Mouse (Mus musculus): Measurements from ENCODE around the gene Gys2. TPM values are rescaled to one million over a fixed set of nuclear protein-coding genes. Genes with fewer than 3 reads are reported as not detected.
"Not testable (repeated sequence)": the region's sequence is repeated elsewhere in the genome, so short reads cannot be mapped to it uniquely, and the experiment has no call there.

Gene Gys2
- polyA plus RNA-seq, 1 experiment from 2014 or later: not detected

DNA sequence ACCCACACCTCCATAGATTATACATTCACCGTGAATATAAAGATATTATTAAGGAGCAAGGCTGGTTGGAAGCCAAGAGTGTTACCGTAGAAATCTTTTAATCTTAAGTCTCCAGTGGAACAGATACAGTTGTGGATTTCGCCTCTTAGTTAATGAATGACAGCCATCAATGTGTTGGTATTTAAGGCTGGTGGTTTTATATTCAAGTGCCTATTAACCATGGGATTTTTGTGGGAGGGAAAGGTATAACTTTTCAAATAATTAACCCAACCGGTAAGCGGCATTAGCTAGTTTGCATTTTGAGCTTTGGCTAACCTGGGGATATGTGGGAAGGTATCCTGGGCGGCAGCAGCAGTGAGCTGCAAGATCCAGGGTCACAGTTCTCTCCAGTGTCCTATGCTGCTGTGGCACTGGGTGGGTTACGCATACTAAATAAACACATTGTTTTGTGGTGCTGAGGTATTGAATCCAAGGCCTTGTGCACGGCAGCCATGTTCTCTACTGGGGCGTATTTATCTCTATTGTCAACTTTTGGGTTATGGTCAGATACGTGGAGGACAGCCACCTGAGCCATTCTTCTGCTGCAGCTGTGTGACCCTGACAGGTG is 29.7 kb upstream of the Gys2 start:
- peaks cover 36% of the 10 kb centered on the region for H3K36me3 ChIP-seq
- no peak overlapping the region for H3K4me2 ChIP-seq (replicated peaks)
- H3K27me3 ChIP-seq: no peaks in the 10 kb centered on the region; the same call in 1 of the 2 replicates
- WGBS: 87% methylated on average over 10 of the region's 10 CpGs
- H3K9me3 ChIP-seq (replicated peaks): no peaks in the 10 kb centered on the region
- H3K9ac ChIP-seq: no peak overlapping the region
- H3K4me1 ChIP-seq: peaks cover 22% of the 10 kb centered on the region
- no peak overlapping the region for H3K4me3 ChIP-seq
- H3K27ac ChIP-seq: no peak overlapping the region
- ATAC-seq (ENCODE audit: low FRiP score): no peak

DNA sequence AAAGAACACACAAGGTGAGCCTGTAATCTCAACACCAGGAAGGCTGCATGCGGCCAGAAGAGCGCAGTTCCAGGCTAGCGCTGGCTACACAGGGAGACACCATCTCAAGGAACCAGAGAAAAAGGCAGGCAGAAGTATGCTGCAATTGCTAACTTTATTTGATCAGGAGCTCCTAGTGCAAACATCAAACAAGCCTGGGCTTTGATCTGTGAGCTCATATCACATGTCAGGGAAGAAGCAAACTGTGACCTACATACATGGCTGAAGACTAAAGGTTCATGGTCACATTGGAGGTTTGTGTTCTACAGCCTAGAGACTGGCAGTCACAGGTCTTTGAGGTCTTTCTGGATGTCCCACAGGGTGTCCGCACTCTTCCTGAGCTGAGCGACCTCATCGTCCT is 17.2 kb upstream of the Gys2 start:
- H3K9me3 ChIP-seq (replicated peaks); H3K4me3 ChIP-seq; H3K4me2 ChIP-seq (replicated peaks); H3K27me3 ChIP-seq; H3K4me1 ChIP-seq; H3K9ac ChIP-seq; ATAC-seq (ENCODE audit: low FRiP score); H3K27ac ChIP-seq: not testable (repeated sequence)
- H3K36me3 ChIP-seq: peaks cover 68% of the 10 kb centered on the region
- 94% methylated on average over 6 of the region's 6 CpGs for WGBS

DNA sequence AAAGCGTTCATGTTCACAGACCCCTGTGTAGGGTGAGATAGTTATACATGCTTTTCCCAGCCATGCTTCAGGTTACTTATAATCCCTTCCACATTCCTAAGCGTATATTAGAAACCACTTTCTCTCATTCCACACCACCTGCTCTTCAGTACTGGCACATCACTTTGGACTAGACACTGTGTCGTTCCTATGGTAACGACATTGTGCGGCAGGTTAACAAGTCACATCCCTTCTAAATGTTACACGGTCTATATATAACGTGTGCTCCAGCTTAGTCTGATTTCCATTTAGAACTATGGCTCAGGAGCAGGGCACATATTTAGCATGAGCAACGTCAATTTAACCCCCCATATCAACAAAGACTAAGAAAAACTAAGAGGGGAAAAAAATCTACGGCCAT is 14.7 kb upstream of the Gys2 start:
- no peak overlapping the region for H3K9ac ChIP-seq
- H3K4me2 ChIP-seq (replicated peaks): no peak overlapping the region
- H3K27me3 ChIP-seq: no peaks in the 10 kb centered on the region
- H3K36me3 ChIP-seq: peaks cover 52% of the 10 kb centered on the region
- 93% methylated on average over 9 of the region's 9 CpGs for WGBS
- H3K9me3 ChIP-seq (replicated peaks): no peaks in the 10 kb centered on the region
- no peaks in the 10 kb centered on the region for H3K4me1 ChIP-seq
- H3K4me3 ChIP-seq: no peak overlapping the region
- H3K27ac ChIP-seq: no peak overlapping the region
- ATAC-seq (ENCODE audit: low FRiP score): no peak

DNA sequence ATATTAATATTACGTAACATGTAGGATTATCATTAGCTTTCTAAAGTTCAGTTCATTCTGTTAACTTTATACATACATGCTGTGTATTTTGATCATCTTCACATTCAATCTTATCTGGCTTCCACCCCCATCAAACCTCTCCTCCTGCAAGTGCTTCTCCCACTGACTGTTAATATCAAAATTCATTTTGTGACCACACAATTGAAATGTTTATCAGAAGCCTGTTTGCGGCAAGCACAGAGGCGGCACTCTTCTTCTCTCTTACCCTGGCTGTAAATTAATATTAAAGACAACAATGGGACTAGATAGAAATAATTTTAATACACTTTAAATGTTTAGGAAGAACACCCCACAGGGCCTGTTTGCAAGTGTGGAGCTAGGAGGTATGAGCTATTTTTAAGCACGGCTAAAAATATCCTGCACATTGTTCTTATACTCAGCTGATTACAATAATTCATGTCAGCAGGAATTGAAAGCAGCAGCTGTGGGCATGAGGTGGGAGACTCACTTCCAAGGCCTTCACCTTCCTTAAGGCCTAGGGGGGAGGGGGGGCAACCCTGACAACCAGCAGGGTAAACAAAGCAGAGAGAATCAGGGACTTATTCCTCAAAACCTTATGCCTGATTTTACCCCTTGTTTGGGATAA is 12.7 kb upstream of the Gys2 start:
- H3K4me3 ChIP-seq: no peak overlapping the region
- WGBS: 90% methylated on average over 4 of the region's 4 CpGs
- ATAC-seq (ENCODE audit: low FRiP score): no peak
- no peaks in the 10 kb centered on the region for H3K27me3 ChIP-seq
- no peak overlapping the region for H3K4me2 ChIP-seq (replicated peaks)
- H3K27ac ChIP-seq: no peak overlapping the region
- H3K9ac ChIP-seq: no peak overlapping the region
- H3K4me1 ChIP-seq: no peaks in the 10 kb centered on the region
- peaks cover 36% of the 10 kb centered on the region for H3K36me3 ChIP-seq
- H3K9me3 ChIP-seq (replicated peaks): no peaks in the 10 kb centered on the region

DNA sequence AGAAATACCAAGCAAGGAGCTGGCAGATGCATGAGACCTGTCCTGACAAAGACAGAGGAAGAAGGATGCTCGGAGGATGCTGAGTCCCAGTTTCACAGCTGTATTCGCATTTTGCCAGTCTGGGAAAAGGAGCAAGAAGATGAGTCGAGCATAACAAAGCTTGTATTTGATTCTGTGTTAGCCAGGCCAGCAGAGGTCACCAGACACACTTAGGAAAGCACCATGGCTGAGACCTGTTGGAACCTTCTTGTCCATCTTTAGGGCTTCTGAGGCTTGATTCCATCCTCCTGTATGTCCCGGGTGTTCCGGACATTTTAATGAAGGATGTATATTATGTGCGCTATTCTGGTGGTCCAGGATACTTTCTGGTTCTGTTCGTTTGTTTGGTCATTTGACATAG is 4.3 kb upstream of the Gys2 start:
- WGBS: 75% methylated on average over 7 of the region's 7 CpGs
- no peak overlapping the region for H3K9ac ChIP-seq
- H3K36me3 ChIP-seq: no peaks in the 10 kb centered on the region
- ATAC-seq (ENCODE audit: low FRiP score): no peak
- no peak overlapping the region for H3K27ac ChIP-seq
- H3K27me3 ChIP-seq: no peaks in the 10 kb centered on the region
- H3K9me3 ChIP-seq (replicated peaks): no peaks in the 10 kb centered on the region
- H3K4me2 ChIP-seq (replicated peaks): no peak overlapping the region
- H3K4me3 ChIP-seq: no peak overlapping the region
- H3K4me1 ChIP-seq: no peaks in the 10 kb centered on the region

DNA sequence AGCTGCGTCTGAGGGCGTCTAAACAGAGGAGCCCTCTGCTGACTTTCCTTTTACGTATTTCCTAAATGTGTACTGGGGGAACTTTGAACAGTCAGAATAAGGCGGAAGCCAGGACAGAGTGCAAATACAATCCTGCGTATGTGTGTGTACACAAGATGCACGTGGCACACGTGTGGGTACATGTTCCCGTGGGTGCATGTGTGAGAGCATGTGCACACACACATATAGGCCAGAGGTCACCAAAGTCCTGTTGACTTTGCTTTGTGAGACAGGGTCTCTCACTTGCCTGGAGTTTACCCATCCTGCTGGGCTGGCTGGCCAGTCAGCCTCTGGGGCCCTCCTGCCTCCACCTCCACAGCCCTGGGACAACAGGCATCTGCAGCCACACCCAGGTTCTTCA is 1.8 kb downstream of the Gys2 start:
- Histone ChIP-seq H3K27me3 (no peaks in the 10 kb centered on the region), H3K4me1 (no peaks in the 10 kb centered on the region), H3K9ac (no peak overlapping the region), H3K36me3 (no peaks in the 10 kb centered on the region), H3K9me3 (replicated peaks) (no peaks in the 10 kb centered on the region), H3K27ac (no peak overlapping the region), H3K4me3 (no peak overlapping the region), H3K4me2 (replicated peaks) (no peak overlapping the region)
- ATAC-seq (ENCODE audit: low FRiP score): no peak
- 85% methylated on average over 8 of the region's 8 CpGs for WGBS

DNA sequence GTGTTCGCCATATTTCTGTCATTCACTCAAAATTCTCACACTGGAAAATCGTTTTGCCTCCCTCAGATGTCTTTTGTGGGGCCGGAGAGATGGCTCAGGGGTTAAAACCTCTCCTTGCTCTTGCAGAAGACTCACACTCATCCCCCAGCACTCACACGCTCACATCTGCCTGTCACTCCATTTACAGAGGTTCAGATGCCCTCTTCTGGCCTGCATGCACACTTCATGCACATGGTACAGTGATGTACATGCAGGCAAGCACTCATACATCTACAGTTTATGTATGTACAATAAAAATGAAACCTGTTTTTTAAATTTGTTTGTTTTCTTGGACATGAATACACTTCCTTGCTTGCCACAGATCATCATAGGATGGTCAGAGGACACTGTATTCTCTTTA is 3.3 kb downstream of the Gys2 start:
- Histone ChIP-seq H3K27ac (no peak overlapping the region), H3K9ac (no peak overlapping the region), H3K4me2 (replicated peaks) (no peak overlapping the region), H3K4me1 (no peaks in the 10 kb centered on the region), H3K36me3 (no peaks in the 10 kb centered on the region), H3K27me3 (no peaks in the 10 kb centered on the region), H3K4me3 (no peak overlapping the region), H3K9me3 (replicated peaks) (no peaks in the 10 kb centered on the region)
- WGBS: 53% methylated on average over 4 of the region's 4 CpGs
- 0 out of 2 replicates have a peak, but pooled peaks have one; percentile 61 for ATAC-seq (ENCODE audit: low FRiP score)

DNA sequence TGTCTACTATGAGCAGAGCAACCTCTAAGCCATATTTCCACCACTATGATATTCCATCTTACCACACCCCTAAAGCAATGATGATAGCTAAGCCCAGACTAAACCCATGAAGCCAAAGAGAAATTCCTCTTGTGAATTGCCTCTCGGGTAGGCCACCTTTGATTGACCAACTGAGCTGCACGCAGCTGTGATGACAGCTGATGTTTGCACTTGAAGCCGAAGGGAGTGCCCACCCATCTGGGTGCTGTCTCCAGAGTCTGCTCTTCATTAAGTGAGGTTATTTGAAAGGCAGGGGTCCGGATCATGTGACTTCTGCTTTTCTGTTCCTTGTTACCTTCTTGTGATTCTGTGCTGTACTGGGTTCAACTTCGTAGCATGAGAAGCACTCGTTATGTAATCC is 10.7 kb downstream of the Gys2 start:
- no peak overlapping the region for H3K4me2 ChIP-seq (replicated peaks)
- peaks cover 10% of the 10 kb centered on the region for H3K4me1 ChIP-seq
- H3K27me3 ChIP-seq: no peaks in the 10 kb centered on the region
- H3K27ac ChIP-seq: no peak overlapping the region
- no peaks in the 10 kb centered on the region for H3K9me3 ChIP-seq (replicated peaks)
- no peaks in the 10 kb centered on the region for H3K36me3 ChIP-seq
- no peak overlapping the region for H3K4me3 ChIP-seq
- no peak for ATAC-seq (ENCODE audit: low FRiP score)
- WGBS: 68% methylated on average over 6 of the region's 6 CpGs
- H3K9ac ChIP-seq: no peak overlapping the region

DNA sequence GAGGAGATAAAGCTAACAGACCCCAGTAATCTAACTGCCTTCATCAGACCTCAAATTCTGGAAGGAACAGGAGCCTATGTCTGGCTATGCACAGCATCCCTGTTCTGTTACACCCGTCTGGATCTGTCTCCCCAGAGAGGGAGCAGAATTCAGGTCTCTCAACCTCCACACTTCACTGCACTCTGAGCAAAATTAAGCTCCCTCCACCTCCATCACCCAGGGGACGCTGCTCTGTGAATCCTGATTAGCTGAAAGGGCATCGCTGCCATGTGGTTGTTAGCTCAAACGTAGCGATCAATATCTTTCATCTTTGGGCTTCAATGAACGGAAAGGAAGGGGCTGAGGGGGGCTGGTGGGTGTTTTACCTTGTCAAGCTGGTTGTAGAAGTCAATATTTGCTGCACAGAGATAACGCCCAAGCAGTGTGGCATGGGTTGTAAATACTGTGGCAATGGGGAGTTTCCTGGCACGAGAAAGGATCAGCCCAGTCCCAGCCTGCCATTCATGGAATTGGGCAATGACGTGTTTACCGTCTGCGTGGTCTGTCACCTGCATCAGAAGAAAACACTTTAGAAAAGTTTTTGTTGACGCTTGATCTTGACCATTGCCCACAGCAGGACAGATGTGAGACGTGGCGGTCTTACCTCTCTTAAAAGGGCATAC is 13.8 kb downstream of the Gys2 start:
- 69% methylated on average over 14 of the region's 14 CpGs for WGBS
- Histone ChIP-seq H3K4me3 (no peak overlapping the region), H3K27ac (no peak overlapping the region), H3K9ac (no peak overlapping the region), H3K4me1 (peaks cover 10% of the 10 kb centered on the region), H3K4me2 (replicated peaks) (no peak overlapping the region; the same call in 1 of the 2 replicates), H3K27me3 (no peaks in the 10 kb centered on the region), H3K9me3 (replicated peaks) (no peaks in the 10 kb centered on the region), H3K36me3 (no peaks in the 10 kb centered on the region)
- ATAC-seq (ENCODE audit: low FRiP score): peak; percentile 69

DNA sequence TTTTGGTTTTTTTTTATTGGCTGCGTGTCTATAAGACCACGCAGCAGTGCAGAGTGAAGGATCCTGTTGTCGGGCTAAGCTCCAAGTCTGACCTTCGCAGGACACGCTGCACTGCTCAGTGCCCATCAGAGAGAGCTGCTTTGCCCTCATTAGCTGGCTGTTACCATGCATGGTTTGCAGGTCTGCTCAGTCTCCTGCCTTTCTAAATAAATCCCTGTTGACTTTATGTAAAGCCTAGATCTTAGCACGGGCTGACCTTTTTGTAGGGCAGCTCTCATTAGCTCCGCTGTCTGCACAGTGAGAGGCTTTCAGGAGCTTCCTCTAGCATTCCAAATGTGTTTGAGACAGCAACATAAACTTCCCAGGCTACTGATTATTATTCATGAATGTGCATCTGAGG is 14.9 kb downstream of the Gys2 start:
- Histone ChIP-seq H3K36me3 (no peaks in the 10 kb centered on the region), H3K4me1 (peaks cover 10% of the 10 kb centered on the region), H3K27ac (no peak overlapping the region), H3K27me3 (no peaks in the 10 kb centered on the region), H3K9me3 (replicated peaks) (no peaks in the 10 kb centered on the region), H3K4me3 (no peak overlapping the region), H3K4me2 (replicated peaks) (no peak overlapping the region), H3K9ac (no peak overlapping the region)
- ATAC-seq (ENCODE audit: low FRiP score): peak; percentile 64
- 39% methylated on average over 7 of the region's 7 CpGs for WGBS

DNA sequence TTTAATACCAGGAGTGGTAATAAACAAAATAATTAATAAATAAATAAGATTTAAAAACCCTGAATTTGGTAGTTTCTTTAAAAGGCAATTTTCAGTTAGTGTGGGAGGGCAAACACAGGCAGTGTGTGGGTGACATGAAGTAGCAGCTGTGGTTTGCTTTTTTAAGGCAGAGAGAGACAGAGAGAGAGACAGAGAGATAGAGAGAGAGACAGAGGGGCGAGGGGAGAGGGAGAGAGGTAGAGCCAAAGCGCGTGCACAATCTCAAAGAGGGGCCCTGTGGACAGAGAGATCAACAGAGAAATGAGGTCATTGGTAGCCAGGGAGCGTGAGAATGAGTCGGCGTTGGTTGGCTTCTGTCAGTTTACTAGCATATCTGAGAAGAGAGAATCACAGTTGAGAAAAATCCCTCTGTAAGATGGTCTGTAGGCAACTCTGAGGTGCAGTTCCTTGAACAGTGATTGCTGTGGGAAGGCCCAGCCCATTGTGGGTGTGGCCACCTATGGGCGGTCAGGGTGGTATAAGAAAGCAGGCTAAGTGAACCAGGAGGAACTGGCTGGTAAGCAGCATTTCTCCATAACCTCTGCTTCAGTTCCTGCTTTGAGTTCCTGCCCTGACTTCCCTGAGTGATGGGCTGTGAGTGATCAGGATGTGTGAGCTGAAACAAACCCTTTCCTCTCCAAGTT is 17.5 kb downstream of the Gys2 start:
- Histone ChIP-seq H3K9me3 (replicated peaks) (no peaks in the 10 kb centered on the region), H3K4me2 (replicated peaks) (no peak overlapping the region), H3K4me1 (peaks cover 10% of the 10 kb centered on the region), H3K36me3 (no peaks in the 10 kb centered on the region), H3K4me3 (no peak overlapping the region), H3K27me3 (no peaks in the 10 kb centered on the region), H3K27ac (no peak overlapping the region), H3K9ac (no peak overlapping the region)
- 71% methylated on average over 7 of the region's 7 CpGs for WGBS
- ATAC-seq (ENCODE audit: low FRiP score): no peak

DNA sequence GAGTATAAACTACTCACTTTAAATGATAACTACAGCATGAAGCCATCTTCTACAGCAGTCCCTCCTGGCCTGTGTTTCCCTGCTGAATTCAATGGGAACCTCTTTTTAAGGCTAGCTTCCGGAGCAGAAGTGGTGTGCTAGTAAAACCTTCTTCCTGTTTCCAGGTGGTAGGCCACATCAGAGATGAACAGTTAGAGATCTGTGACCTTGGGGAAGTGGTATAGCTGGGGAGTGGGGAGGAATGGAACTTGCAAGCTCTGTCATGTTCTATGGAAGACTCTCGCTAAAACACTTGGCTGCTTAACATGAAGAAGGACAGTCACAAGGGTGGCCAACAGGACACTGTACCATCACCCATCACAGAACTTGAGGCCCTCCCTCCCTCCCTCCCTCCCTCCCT is 19.6 kb downstream of the Gys2 start:
- Histone ChIP-seq H3K27ac (no peak overlapping the region), H3K36me3 (no peaks in the 10 kb centered on the region), H3K4me1 (0 out of 2 replicates have a peak, but pooled peaks cover 3% of the 10 kb centered on the region), H3K27me3 (no peaks in the 10 kb centered on the region), H3K4me2 (replicated peaks) (no peak overlapping the region), H3K9me3 (replicated peaks) (no peaks in the 10 kb centered on the region), H3K9ac (no peak overlapping the region), H3K4me3 (no peak overlapping the region)
- WGBS: 81% methylated on average over 2 of the region's 2 CpGs
- ATAC-seq (ENCODE audit: low FRiP score): no peak

Data from hindbrain, embryonic 12.5 days (tissue).